Mouse (Mus musculus) lung, adult 2 months (tissue): Measurements from ENCODE around the gene Rad51c.

ENCODE experiments used
- CTCF ChIP-seq: fragments of 200-500 bp; IDR thresholded peaks from 2 replicates; pipeline ENCODE4 v1.5.1; 2011; ENCODE audit warnings: mild to moderate bottlenecking, low read length, control low read depth; ENCODE audit not compliant: insufficient read depth
- POLR2A ChIP-seq: fragments of 200-500 bp; IDR thresholded peaks from 2 replicates; pipeline ENCODE4 v1.6.1; 2011; ENCODE audit warnings: low read depth, mild to moderate bottlenecking, control low read depth, low read length, borderline replicate concordance; ENCODE audit errors: extremely low read depth

- TF ChIP-seq CTCF (no peak), POLR2A (no peak)
These were observed 19.0 kb upstream of the Rad51c start for GRCm38 (mm10) chr11:87423551-87424325.
